Mouse (Mus musculus): ENCODE measurements around the gene Vac14.

The Vac14 gene

DNA sequence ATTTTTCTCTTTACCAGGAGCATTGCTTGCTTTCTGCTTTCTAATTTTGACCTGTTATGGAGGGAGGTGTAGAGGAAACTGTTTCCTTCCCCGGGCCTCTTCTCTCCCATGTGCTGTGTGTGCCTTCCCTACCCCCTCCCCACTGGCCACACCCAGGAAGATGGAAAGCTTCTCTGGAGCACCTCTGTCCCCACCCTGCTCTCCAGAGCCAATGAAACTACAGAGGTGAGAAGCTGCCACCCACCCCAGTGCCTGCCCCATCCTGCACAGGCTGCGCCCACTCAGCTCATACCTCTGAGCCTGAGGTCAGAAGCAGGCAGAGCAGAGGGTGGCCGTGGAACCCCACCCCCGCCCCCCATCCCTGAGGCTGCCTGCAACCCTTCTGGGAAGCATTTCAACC is 136.3 kb downstream of the Vac14 start:
- no peak for DNase-seq

GRCm38 (mm10) chr8:110755511-110756170 is 137.3 kb downstream of the Vac14 start:
- DNase-seq: no peak

- DNase-seq: no peak
Measured at GRCm38 (mm10) chr8:110756196-110756595, 137.8 kb downstream of the Vac14 start.

- DNase-seq: no peak
Measured at GRCm38 (mm10) chr8:110760280-110760940, 142.0 kb downstream of the Vac14 start.

DNA sequence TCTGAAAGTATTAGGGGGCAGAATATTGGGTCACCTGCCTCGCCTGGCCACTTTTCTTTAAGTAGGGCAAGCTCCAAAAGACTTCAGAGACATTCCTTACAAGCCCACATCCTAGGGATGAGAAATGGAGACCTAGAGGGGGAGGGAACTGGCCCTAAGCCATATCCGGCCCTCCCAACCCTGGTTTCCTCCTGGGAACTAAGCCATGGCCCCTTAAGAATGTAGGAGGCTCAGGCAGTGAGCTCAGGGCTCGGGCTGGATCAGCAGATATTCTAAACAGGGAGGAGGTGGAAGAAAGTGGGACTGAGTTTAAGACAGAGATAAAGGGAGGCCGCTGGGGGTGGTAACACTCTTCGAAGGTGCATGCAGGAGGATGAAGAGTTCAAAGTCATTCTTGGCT is 142.8 kb downstream of the Vac14 start:
- DNase-seq: peak; percentile 83

GRCm38 (mm10) chr8:110761988-110762387 is 143.6 kb downstream of the Vac14 start:
- no peak for DNase-seq

DNA sequence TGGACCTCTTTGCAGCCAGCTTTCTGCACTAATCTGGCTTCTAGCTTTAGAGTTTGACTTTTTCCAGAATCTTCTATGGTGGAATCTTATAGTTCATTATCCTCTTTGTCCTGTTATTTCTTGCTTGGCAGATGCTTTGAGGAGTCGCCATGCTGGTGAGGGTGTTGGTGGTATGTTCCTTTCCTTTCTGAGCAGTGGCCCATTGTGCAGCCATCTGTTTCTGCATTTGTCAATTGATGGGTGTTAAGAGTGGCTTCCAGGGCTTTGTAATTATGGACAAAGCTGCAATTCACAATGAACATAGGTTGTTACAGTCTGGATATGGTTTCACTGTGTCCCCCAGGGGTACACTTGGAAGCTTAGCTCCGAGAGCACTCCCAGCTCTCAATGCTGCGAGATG is 146.3 kb downstream of the Vac14 start:
- DNase-seq: no peak

DNA sequence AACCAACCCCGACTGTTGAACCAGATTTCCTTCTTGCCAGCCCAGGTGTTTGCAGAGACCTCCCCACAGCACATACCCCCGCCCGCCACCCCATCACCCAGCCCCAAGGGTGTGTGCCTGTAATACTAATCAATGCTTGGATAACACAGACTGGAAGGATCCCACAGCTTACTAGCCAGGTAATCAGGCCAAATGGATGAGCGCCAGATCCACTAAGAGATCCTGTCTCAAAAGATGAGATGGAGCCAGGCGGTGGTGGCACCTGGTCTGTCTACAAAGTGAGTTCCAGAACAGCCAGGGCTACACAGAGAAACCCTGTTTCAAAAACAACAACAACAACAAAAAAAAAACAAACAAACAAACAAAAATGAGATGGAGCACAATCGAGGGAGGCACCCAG is 148.9 kb downstream of the Vac14 start:
- DNase-seq: no peak
